Mouse (Mus musculus) lung, embryonic 14.5 days (tissue): ENCODE data around the gene Plppr3. TPM values are rescaled to one million over a fixed set of nuclear protein-coding genes. Genes with fewer than 3 reads are reported as not detected.

Experiments used
- ATAC-seq: fragments of 200-750 bp; cut with Nextera tagmentation; 2 replicates; pipeline ENCODE4 v1.8.0; 2017; ENCODE audit warnings: mild to moderate bottlenecking, moderate TSS enrichment, moderate library complexity; ENCODE audit not compliant: insufficient read depth
- DNase-seq: peaks from one replicate; pipeline ENCODE4 v3.0.0-alpha.2; 2015
- H3K27ac ChIP-seq: fragments of 300-500 bp; sonication (generic); 2 replicates; pipeline ENCODE4 v1.5.1; 2014; ENCODE audit warnings: low read depth, mild to moderate bottlenecking, moderate library complexity
- H3K27me3 ChIP-seq: fragments of 300-500 bp; sonication (generic); 2 replicates; pipeline ENCODE4 v1.6.1; 2014; ENCODE audit warnings: low read length, control low read depth; ENCODE audit not compliant: insufficient read depth
- H3K36me3 ChIP-seq: fragments of 300-500 bp; sonication (generic); 2 replicates; pipeline ENCODE4 v1.6.1; 2014; ENCODE audit warnings: control low read depth; ENCODE audit not compliant: insufficient read depth
- H3K4me1 ChIP-seq: fragments of 300-500 bp; sonication (generic); 2 replicates; pipeline ENCODE4 v1.6.1; 2014; ENCODE audit warnings: antibody characterized with exemption, control low read depth; ENCODE audit not compliant: insufficient read depth
- H3K4me2 ChIP-seq: fragments of 300-500 bp; sonication (generic); 2 replicates; pipeline ENCODE4 v1.6.1; 2014; ENCODE audit warnings: mild to moderate bottlenecking
- H3K4me3 ChIP-seq: fragments of 300-500 bp; sonication (generic); 2 replicates; pipeline ENCODE4 v1.5.1; 2014; ENCODE audit warnings: low read depth, low read length
- H3K9ac ChIP-seq: fragments of 300-500 bp; sonication (generic); 2 replicates; pipeline ENCODE4 v1.6.1; 2014
- H3K9me3 ChIP-seq: fragments of 300-500 bp; sonication (generic); 2 replicates; pipeline ENCODE4 v1.6.1; 2016; ENCODE audit warnings: low read depth, low read length, control low read depth
- CTCF ChIP-seq: IDR thresholded peaks from 2 replicates; pipeline ENCODE4 v1.5.1; 2016; ENCODE audit warnings: antibody characterized with exemption, low read depth
- WGBS: fragments of 180-500 bp; shearing (Covaris S2); extraction: QIAGEN DNeasy Blood & Tissue Kit; methylation state at CpG from one replicate; pipeline ENCODE4 v1.1.7; 2014; 5-methylcytosine and 5-hydroxymethylcytosine counted together
- polyA plus RNA-seq: library from polyadenylated mRNA; unstranded; fragments of >200 nt; fragmentation: Nextera tagmentation; extraction: Ambion mirVana; gene quantifications from 2 replicates; pipeline ENCODE4 v1.2.1, GENCODE M21; 2014

Plppr3 gene
- polyA plus RNA-seq, 1 experiment from 2014 or later = 37.4 TPM

DNA sequence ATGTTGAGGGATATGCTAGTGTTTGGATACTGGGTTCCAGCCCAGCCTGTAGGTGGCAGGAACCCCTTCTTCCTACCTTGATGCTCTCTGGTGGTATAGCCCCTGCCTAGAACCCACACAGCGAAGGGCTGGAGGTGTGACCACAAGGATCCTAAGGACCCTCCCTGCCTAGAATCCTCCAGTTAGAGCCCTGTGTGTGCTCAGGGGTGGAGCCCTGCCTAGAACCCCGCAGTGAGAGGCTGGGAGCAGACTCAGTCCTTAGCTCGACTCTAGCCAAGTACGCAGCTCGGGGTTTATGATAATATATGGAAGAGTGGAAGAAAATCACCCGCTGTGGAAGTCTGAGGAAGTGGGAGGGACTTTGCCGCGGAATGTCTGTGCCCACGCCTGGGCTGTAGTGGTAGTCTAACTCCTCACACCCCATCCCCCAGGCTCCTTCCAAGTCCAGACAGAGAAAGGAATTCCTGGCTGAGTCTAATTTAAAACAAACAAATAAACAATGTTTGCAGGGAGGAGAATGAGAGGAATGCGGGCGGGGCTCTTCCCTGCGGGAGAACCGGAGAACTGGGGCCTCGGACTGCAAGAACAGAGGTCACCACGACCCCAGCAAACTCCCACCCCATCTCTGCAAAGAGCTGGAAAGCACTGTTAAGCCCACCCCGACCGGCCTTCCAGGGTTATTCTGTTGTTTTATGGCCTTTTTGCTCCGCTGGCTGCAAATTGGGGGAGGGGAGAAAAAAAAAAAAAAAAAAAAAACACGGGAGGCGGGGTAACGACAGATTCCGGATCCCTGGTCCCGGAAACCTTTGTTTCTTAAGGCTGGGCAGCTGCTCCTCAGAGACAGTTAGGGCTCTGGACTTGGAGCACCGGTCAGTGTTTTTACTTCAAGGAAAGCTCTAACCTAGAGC, 33.5 kb downstream of the Plppr3 start:
- peak overlapping the region; percentile 80 for H3K4me2 ChIP-seq
- DNase-seq = peak; percentile 91
- ATAC-seq = peak; percentile 95

GRCm38 (mm10) chr10:79840091-79840490, 34.3 kb downstream of the Plppr3 start:
- Histone ChIP-seq H3K9me3 (no peaks in the 10 kb centered on the region), H3K4me1 (peaks cover 9% of the 10 kb centered on the region; the same call in 1 of the 2 replicates), H3K4me3 (no peak overlapping the region), H3K4me2 (peak overlapping the region; percentile 80), H3K27ac (peak overlapping the region; percentile 94), H3K27me3 (no peaks in the 10 kb centered on the region), H3K36me3 (no peaks in the 10 kb centered on the region), H3K9ac (no peak overlapping the region)
- 84% methylated on average over 3 of the region's 3 CpGs for WGBS
- DNase-seq = no peak
- 0 out of 2 replicates have a peak, but pooled peaks have one; percentile 5 for ATAC-seq
- TF ChIP-seq CTCF = no peak

More for the DNA sequence above, 33.5 kb downstream of the Plppr3 start:
- TF ChIP-seq CTCF = peak; percentile 39; the same call in 1 of the 2 replicates
- Histone ChIP-seq H3K27me3 (no peaks in the 10 kb centered on the region), H3K27ac (peak overlapping the region; percentile 94), H3K4me3 (peak overlapping the region; percentile 38), H3K36me3 (no peaks in the 10 kb centered on the region), H3K9me3 (no peaks in the 10 kb centered on the region), H3K4me1 (peaks cover 9% of the 10 kb centered on the region; the same call in 1 of the 2 replicates), H3K9ac (peak overlapping the region; percentile 59)
- WGBS = under 1% methylated on average over 24 of the region's 24 CpGs

DNA sequence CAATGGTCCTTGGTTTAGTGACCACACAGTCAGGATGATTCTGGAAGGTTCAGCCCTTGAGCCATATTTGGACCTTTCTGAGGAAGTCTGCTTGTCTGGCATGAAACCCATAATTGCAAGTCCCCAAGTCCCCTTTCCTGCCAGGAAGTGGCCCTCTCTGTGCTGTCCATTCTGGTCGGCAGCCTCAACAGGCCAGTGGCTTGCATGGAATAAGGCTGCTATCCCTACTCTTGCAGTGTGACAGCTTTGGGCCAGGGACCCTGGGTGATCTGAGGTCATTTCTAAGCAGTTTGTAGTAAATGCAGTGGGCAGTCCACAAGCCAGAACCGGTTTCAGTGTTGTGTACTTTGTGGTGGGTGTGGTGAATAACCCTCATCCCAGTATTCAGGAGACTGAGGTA, 36.3 kb downstream of the Plppr3 start:
- H3K4me2 ChIP-seq = no peak overlapping the region
- DNase-seq (no peak), ATAC-seq (no peak)
- TF ChIP-seq CTCF = no peak
- WGBS = 48% methylated on average over 2 of the region's 2 CpGs
- H3K27ac ChIP-seq = no peak overlapping the region
- no peaks in the 10 kb centered on the region for H3K27me3 ChIP-seq
- no peak overlapping the region for H3K4me3 ChIP-seq
- H3K9ac ChIP-seq = no peak overlapping the region
- H3K36me3 ChIP-seq = no peaks in the 10 kb centered on the region
- peaks cover 5% of the 10 kb centered on the region; the same call in 1 of the 2 replicates for H3K4me1 ChIP-seq
- H3K9me3 ChIP-seq = no peaks in the 10 kb centered on the region

- peak; percentile 42 for TF ChIP-seq CTCF
- no peak overlapping the region for H3K9ac ChIP-seq
- no peak overlapping the region for H3K4me3 ChIP-seq
- no peak overlapping the region for H3K27ac ChIP-seq
- H3K36me3 ChIP-seq = no peaks in the 10 kb centered on the region
- H3K27me3 ChIP-seq = no peaks in the 10 kb centered on the region
- DNase-seq (no peak), ATAC-seq (no peak)
- H3K4me1 ChIP-seq = no peaks in the 10 kb centered on the region
- H3K4me2 ChIP-seq = no peak overlapping the region
- 92% methylated on average over 3 of the region's 3 CpGs for WGBS
- H3K9me3 ChIP-seq = no peaks in the 10 kb centered on the region
Measured at GRCm38 (mm10) chr10:79836918-79837317, 37.5 kb downstream of the Plppr3 start.

DNA sequence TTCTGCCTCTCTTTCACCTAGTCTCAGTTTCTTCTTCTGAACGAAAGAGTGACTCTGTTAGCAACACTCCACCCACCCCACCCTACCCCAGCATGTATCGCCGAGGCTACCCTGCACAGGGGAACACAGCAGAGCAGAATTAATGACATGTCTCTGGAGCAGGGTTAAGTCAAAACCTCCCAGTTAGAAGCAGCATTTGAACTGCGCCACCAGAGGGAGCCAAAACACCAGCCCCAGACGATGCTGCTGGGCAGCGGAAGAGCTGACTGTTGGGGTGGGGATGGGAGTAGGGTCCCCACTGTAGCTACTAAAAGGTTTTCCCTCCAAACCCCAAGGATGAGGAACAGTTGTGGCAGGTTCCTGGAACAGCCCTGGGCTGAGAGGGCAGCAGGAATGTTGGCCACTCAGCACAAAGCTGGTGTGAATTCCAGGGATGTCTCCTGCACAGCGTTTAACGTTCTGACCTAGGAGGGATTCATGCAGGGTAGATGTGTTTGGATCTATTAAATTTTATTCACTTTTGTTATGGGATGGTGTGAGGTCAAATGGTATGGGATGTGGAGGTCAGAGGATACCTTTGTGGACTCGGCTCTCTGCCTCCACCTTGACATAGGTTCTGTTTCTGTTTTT, 39.5 kb downstream of the Plppr3 start:
- H3K27ac ChIP-seq = no peak overlapping the region
- ATAC-seq = peak; percentile 60

GRCm38 (mm10) chr10:79832786-79833181, 41.6 kb downstream of the Plppr3 start:
- no peak for DNase-seq
- H3K27ac ChIP-seq = no peak overlapping the region

More for the DNA sequence above, 39.5 kb downstream of the Plppr3 start:
- Histone ChIP-seq H3K9me3 (no peaks in the 10 kb centered on the region), H3K36me3 (no peaks in the 10 kb centered on the region), H3K4me1 (no peaks in the 10 kb centered on the region), H3K9ac (no peak overlapping the region; the same call in 1 of the 2 replicates), H3K4me3 (no peak overlapping the region), H3K4me2 (no peak overlapping the region), H3K27me3 (no peaks in the 10 kb centered on the region)
- TF ChIP-seq CTCF = peak; percentile 98
- DNase-seq = peak; percentile 92
- 20% methylated on average over 9 of the region's 9 CpGs for WGBS

More at GRCm38 (mm10) chr10:79832786-79833181, 41.6 kb downstream of the Plppr3 start:
- H3K27me3 ChIP-seq = no peaks in the 10 kb centered on the region
- H3K4me1 ChIP-seq = no peaks in the 10 kb centered on the region
- no peaks in the 10 kb centered on the region for H3K9me3 ChIP-seq
- H3K4me3 ChIP-seq = no peak overlapping the region
- no peak overlapping the region for H3K4me2 ChIP-seq
- ATAC-seq = no peak
- WGBS = 65% methylated on average over 9 of the region's 9 CpGs
- TF ChIP-seq CTCF = no peak
- H3K36me3 ChIP-seq = no peaks in the 10 kb centered on the region
- no peak overlapping the region for H3K9ac ChIP-seq
